Comparison of ENCODE assay signal across 10 mouse cellular contexts in the genomic region with DNA sequence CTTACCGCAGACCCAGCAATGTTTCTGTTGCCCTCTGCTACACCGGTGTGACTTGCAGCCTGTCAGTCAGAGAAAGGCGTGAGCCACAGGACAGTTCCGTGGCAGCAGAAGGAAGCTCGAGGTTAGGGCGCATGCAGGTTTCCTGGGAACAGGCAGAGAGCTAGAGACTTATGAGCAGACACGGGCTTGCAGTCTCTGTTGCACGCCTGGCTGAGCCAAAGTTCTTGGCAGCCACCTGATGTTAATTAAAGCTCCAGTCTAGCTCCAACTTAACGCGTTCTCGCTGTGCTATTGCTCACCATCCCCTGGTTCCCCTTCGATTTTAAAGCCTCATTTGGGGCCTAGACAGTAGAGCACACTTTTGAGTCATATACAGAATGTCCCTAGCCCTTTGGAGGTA.
DNase-seq lines count a peak whose midpoint lies in the region; ATAC-seq and TF ChIP-seq lines count a peak whose summit lies in the region.
"Had no signal": no experiment of that assay in that cellular context is flagged by ENCODE, and none has a peak within 500 bp of the region (broad histone marks: within the 10 kb centered on the region; RNA-seq: fewer than 3 reads in every experiment).

No protein-coding gene starts in this region.

- DNase-seq in cerebellum, postnatal 4 days (ENCODE audit: low spot score in 2 of 2), result no peak
- DNase-seq in kidney, postnatal 0 days (ENCODE audit: low spot score), result peak; percentile 25
- DNase-seq in layer of hippocampus, adult 18-20 months (ENCODE audit: low spot score in 2 of 2), result peak; percentile 37 to 67
- DNase-seq in right cerebral cortex, postnatal 10 days (ENCODE audit: low spot score in 2 of 2), result peak; percentile 57 to 65

- no peak overlapping the region for H3K27ac ChIP-seq in kidney, postnatal 0 days
- H3K27ac ChIP-seq in kidney, embryonic 14.5 days (ENCODE audit: low read depth, low read length), result no peak overlapping the region
- H3K27ac ChIP-seq in midbrain, embryonic 13.5 days, result no peak overlapping the region
- H3K27ac ChIP-seq: heart, embryonic 13.5 days; left cerebral cortex, adult 2 months had no signal

- H3K9ac ChIP-seq in kidney, postnatal 0 days (ENCODE audit: low read depth, low read length), result no peak overlapping the region
- H3K9ac ChIP-seq in kidney, embryonic 14.5 days (ENCODE audit: low read depth, low read length), result no peak overlapping the region
- no peak overlapping the region for H3K9ac ChIP-seq in midbrain, embryonic 13.5 days (replicated peaks)
- H3K9ac ChIP-seq: heart, embryonic 13.5 days had no signal

- WGBS in kidney, postnatal 0 days, result 45% methylated on average over 12 of the region's 12 CpGs
- WGBS in kidney, embryonic 14.5 days, result 56% methylated on average over 12 of the region's 12 CpGs
- WGBS in midbrain, embryonic 13.5 days, result 77% methylated on average over 12 of the region's 12 CpGs

- no peaks in the 10 kb centered on the region for H3K4me1 ChIP-seq in kidney, postnatal 0 days (replicated peaks; ENCODE audit: insufficient read depth, low read length)
- H3K4me1 ChIP-seq in kidney, embryonic 14.5 days (ENCODE audit: control insufficient read depth, insufficient read depth, low read length), result no peaks in the 10 kb centered on the region
- H3K4me1 ChIP-seq in midbrain, embryonic 13.5 days (replicated peaks), result no peaks in the 10 kb centered on the region
- H3K4me1 ChIP-seq: heart, embryonic 13.5 days had no signal

- no peaks in the 10 kb centered on the region for H3K27me3 ChIP-seq in kidney, postnatal 0 days (ENCODE audit: insufficient read depth, low read length)
- H3K27me3 ChIP-seq in kidney, embryonic 14.5 days (ENCODE audit: control insufficient read depth, insufficient read depth, low read length), result no peaks in the 10 kb centered on the region
- no peaks in the 10 kb centered on the region for H3K27me3 ChIP-seq in midbrain, embryonic 13.5 days
- H3K27me3 ChIP-seq: heart, embryonic 13.5 days had no signal

- no peaks in the 10 kb centered on the region for H3K36me3 ChIP-seq in kidney, postnatal 0 days (ENCODE audit: insufficient read depth, low read length)
- no peaks in the 10 kb centered on the region for H3K36me3 ChIP-seq in kidney, embryonic 14.5 days (ENCODE audit: control insufficient read depth, insufficient read depth, low read length)
- H3K36me3 ChIP-seq in midbrain, embryonic 13.5 days, result no peaks in the 10 kb centered on the region
- H3K36me3 ChIP-seq: heart, embryonic 13.5 days had no signal

- H3K4me3 ChIP-seq in kidney, postnatal 0 days (replicated peaks; ENCODE audit: low read depth, low read length), result no peak overlapping the region
- no peak overlapping the region for H3K4me3 ChIP-seq in kidney, embryonic 14.5 days (ENCODE audit: low read length)
- H3K4me3 ChIP-seq in midbrain, embryonic 13.5 days (replicated peaks), result no peak overlapping the region
- H3K4me3 ChIP-seq: heart, embryonic 13.5 days; left cerebral cortex, adult 2 months had no signal

- H3K4me2 ChIP-seq in kidney, postnatal 0 days (ENCODE audit: low read length), result no peak overlapping the region
- H3K4me2 ChIP-seq in kidney, embryonic 14.5 days (replicated peaks; ENCODE audit: low read depth, low read length), result no peak overlapping the region
- no peak overlapping the region for H3K4me2 ChIP-seq in midbrain, embryonic 13.5 days (replicated peaks)
- H3K4me2 ChIP-seq: heart, embryonic 13.5 days had no signal

- H3K9me3 ChIP-seq in kidney, postnatal 0 days (replicated peaks; ENCODE audit: low read length), result no peaks in the 10 kb centered on the region
- no peaks in the 10 kb centered on the region for H3K9me3 ChIP-seq in kidney, embryonic 14.5 days (ENCODE audit: control insufficient read depth, low read length)
- H3K9me3 ChIP-seq in midbrain, embryonic 13.5 days, result no peaks in the 10 kb centered on the region
- H3K9me3 ChIP-seq: heart, embryonic 13.5 days had no signal

- TF ChIP-seq CTCF in kidney, postnatal 0 days (IDR thresholded peaks at IDR 0.05; ENCODE audit: low read depth), result no peak

- peak; percentile 87 for ATAC-seq in cerebellum, adult (ENCODE audit: insufficient number of reproducible peaks, low FRiP score, low TSS enrichment)
- no peak for ATAC-seq in kidney, postnatal 0 days (replicated peaks; ENCODE audit: low FRiP score, low read depth)
- ATAC-seq in kidney, embryonic 14.5 days (ENCODE audit: low FRiP score, low TSS enrichment), result no peak; the same call in 1 of the 2 replicates
- no peak for ATAC-seq in CD4-positive, CD25-positive, alpha-beta regulatory T cell, adult 4 months
- no peak for ATAC-seq in midbrain, embryonic 13.5 days

Comparison
In these comparisons a context has a peak if more than half of its experiments do, and no peak if none do; other contexts are left out.
1. DNase-seq: peak in kidney, postnatal 0 days (single experiment), layer of hippocampus, adult 18-20 months (2 of 2) and right cerebral cortex, postnatal 10 days (2 of 2); none in cerebellum, postnatal 4 days (0 of 2).